Mouse (Mus musculus): ENCODE measurements around the gene Cdc37l1. TPM values are rescaled to one million over a fixed set of nuclear protein-coding genes. Genes with fewer than 3 reads are reported as not detected.

Cdc37l1 gene
- polyA plus RNA-seq (2017; shearing (Covaris generic)) = 34.6 TPM

DNA sequence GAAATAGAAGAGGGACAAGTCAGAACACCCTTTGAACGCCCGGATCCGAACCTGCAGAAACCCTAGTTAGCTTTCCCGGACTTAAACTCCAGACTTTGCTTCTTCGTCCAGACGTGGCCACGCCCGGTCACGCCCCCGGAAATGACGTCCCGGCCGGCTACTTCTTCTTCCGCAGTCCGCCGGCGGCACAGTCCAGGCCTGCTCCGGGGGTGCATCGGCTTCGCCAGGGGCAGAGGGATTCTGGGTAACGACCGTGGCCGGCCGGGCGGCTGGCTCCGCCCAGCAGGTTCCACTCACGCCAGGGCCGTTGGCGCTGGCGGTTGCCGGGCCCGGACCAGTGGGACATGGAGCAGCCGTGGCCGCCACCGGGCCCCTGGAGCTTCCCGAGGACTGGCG lies at the start of gene Cdc37l1:
TSS of gene Cdc37l1 (plus strand) at position 159 of the 396 bp plus-strand sequence.

GRCm38 (mm10) chr19:28963842-28964551 lies 26.2 kb upstream of the Cdc37l1 start, which contains the start of gene Plpp6:
Gene Plpp6 (plus strand): TSS chr19:28963953.

GRCm38 (mm10) chr19:28967652-28968051 lies 22.5 kb upstream of the Cdc37l1 start, which contains the start of gene 4430402I18Rik:
Gene 4430402I18Rik (minus strand): TSS chr19:28967800.

GRCm38 (mm10) chr19:29047334-29048170 lies 57.4 kb downstream of the Cdc37l1 start, which contains the start of gene Ak3:
Gene Ak3 (minus strand): TSS chr19:29047961.

Other genes starting within 250 kb of the Cdc37l1 start
- gene Slc1a1, start 155.3 kb upstream of the Cdc37l1 start, polyA plus RNA-seq (2017; shearing (Covaris generic)) = not detected
- 0.72 TPM for gene Plpp6, start 26.4 kb upstream of the Cdc37l1 start, polyA plus RNA-seq (2017; shearing (Covaris generic))
- gene 4430402I18Rik, start 22.6 kb upstream of the Cdc37l1 start, polyA plus RNA-seq (2017; shearing (Covaris generic)) = 0.50 TPM
- gene Ak3, start 57.6 kb downstream of the Cdc37l1 start, polyA plus RNA-seq (2017; shearing (Covaris generic)) = 12.6 TPM
- 50.2 TPM for gene Rcl1, start 111.0 kb downstream of the Cdc37l1 start, polyA plus RNA-seq (2017; shearing (Covaris generic))